Mouse (Mus musculus) hindbrain, embryonic 16.5 days (tissue): ENCODE results near the gene Grk6. TPM values are rescaled to one million over a fixed set of nuclear protein-coding genes. Genes with fewer than 3 reads are reported as not detected.

ENCODE experiments used
- ATAC-seq: fragments of 200-750 bp; cut with Nextera tagmentation; 2 replicates; pipeline ENCODE4 v1.8.0; 2017; ENCODE audit warnings: moderate TSS enrichment, moderate library complexity
- H3K27ac ChIP-seq: fragments of 300-500 bp; sonication (generic); 2 replicates; pipeline ENCODE4 v1.5.1; 2014; ENCODE audit warnings: low read depth, mild to moderate bottlenecking, control low read depth, low read length, moderate library complexity
- H3K27me3 ChIP-seq: fragments of 300-500 bp; sonication (generic); replicated peaks from 2 replicates; pipeline ENCODE4 v1.6.1; 2014; ENCODE audit warnings: low read length; ENCODE audit not compliant: control insufficient read depth, insufficient read depth
- H3K36me3 ChIP-seq: fragments of 300-500 bp; sonication (generic); 2 replicates; pipeline ENCODE4 v1.6.1; 2014; ENCODE audit warnings: mild to moderate bottlenecking, low read length, moderate library complexity, mixed read lengths; ENCODE audit not compliant: control insufficient read depth, insufficient read depth
- H3K4me1 ChIP-seq: fragments of 300-500 bp; sonication (generic); 2 replicates; pipeline ENCODE4 v1.6.1; 2014; ENCODE audit warnings: low read depth, low read length; ENCODE audit not compliant: control insufficient read depth, insufficient read depth
- H3K4me2 ChIP-seq: fragments of 300-500 bp; sonication (generic); 2 replicates; pipeline ENCODE4 v1.6.1; 2014; ENCODE audit warnings: mild to moderate bottlenecking, low read length, control low read depth, moderate library complexity
- H3K4me3 ChIP-seq: fragments of 300-500 bp; sonication (generic); 2 replicates; pipeline ENCODE4 v1.5.1; 2014; ENCODE audit warnings: mild to moderate bottlenecking, low read length, control low read depth, moderate library complexity
- H3K9ac ChIP-seq: fragments of 300-500 bp; sonication (generic); 2 replicates; pipeline ENCODE4 v1.6.1; 2014; ENCODE audit warnings: low read depth, mild to moderate bottlenecking, control low read depth, low read length, moderate library complexity
- H3K9me3 ChIP-seq: fragments of 300-500 bp; sonication (generic); 2 replicates; pipeline ENCODE4 v1.6.1; 2014; ENCODE audit warnings: mild to moderate bottlenecking, low read length, moderate library complexity; ENCODE audit not compliant: control insufficient read depth
- WGBS: fragments of 180-500 bp; shearing (Covaris S2); extraction: QIAGEN DNeasy Blood & Tissue Kit; methylation state at CpG from one replicate; pipeline ENCODE4 v1.1.7; 2014; 5-methylcytosine and 5-hydroxymethylcytosine counted together
- polyA plus RNA-seq: library from polyadenylated mRNA; unstranded; fragments of >200 nt; fragmentation: Nextera tagmentation; extraction: Ambion mirVana; gene quantifications from 2 replicates; pipeline ENCODE4 v1.2.1, GENCODE M21; 2015

Gene Grk6
- polyA plus RNA-seq, 1 experiment from 2014 or later = 15.8 TPM

DNA sequence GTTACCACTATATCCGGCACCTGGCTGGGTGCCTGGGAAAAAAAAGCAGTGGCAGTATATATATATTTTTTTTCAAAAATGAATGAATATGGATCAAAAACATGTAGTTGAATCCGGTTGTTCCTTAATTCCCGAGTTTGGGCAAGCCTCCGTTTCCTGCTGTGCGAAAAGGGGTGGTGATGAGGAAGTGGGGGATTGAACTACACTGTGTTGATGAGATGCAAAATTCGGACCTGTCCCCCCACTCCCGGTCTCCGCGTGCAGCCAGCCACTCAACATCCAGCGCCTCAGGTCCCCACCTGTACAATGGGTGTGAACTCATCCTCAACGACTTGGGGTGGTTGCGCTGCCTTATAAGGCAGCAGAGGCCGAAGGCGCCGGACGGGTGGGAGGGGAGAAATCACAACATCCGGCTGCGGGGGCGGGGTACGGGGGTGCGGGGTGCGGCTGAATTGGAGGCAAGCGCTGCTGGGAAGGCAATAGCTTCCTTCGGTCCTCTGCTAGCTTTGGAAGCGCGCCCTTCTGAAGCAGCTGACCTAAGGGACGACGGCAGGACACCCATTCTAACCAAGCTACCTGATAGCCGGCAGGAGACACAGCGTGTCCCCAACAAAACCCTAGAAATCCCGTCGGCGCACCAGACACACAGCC lies 461 bp upstream of the Grk6 start:
- no peaks in the 10 kb centered on the region for H3K27me3 ChIP-seq
- peak; percentile 76 for ATAC-seq
- no peaks in the 10 kb centered on the region for H3K9me3 ChIP-seq
- peak overlapping the region; percentile 74 for H3K4me3 ChIP-seq
- H3K36me3 ChIP-seq = no peaks in the 10 kb centered on the region
- WGBS = 2% methylated on average over 32 of the region's 33 CpGs
- H3K4me1 ChIP-seq = peaks cover 16% of the 10 kb centered on the region
- peak overlapping the region; percentile 85 for H3K27ac ChIP-seq
- H3K9ac ChIP-seq = peak overlapping the region; percentile 68
- peak overlapping the region; percentile 64 for H3K4me2 ChIP-seq

DNA sequence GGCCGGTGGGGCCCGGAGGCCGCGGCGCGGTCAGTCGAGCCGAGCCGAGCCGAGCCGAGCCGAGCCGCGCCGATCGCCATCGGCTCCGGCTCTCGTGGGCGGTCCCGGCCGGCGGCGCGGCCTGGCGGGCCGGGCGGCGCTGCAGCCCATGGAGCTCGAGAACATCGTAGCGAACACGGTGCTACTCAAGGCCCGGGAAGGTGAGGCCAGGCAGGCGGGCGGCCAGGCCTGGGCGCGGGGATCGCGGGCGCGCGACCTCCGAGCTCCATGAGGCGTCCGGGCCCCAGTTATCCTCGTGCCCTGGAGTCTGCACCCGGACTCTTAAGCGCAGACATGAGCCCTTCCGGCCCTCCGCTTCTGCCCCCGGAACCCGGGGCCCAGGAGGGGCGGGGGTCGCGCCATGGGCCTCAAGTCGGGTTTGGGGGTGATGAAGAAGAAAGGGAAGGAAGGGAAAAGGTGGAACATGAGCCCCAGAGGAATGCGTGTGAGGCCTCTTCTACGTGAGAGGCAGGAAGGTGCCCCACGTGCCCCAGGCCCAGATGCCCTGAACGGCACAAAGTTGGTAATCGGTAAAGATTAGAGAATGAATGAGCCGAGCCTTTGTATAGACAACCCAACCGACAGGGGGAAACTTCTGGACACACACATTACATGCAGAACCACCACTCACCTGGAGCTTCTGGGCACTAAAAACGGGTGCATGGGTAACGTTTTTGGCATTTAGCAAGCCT lies 654 bp downstream of the Grk6 start:
- under 1% methylated on average over 57 of the region's 66 CpGs for WGBS

GRCm38 (mm10) chr13:55446483-55447105 lies 1.7 kb downstream of the Grk6 start:
- 73% methylated on average over 6 of the region's 6 CpGs for WGBS
- Histone ChIP-seq H3K4me1 (peaks cover 16% of the 10 kb centered on the region), H3K9me3 (no peaks in the 10 kb centered on the region), H3K36me3 (peaks cover 9% of the 10 kb centered on the region; the same call in 1 of the 2 replicates), H3K9ac (peak overlapping the region; percentile 90; the same call in 1 of the 2 replicates), H3K27ac (no peak overlapping the region), H3K27me3 (no peaks in the 10 kb centered on the region), H3K4me3 (no peak overlapping the region; the same call in 1 of the 2 replicates), H3K4me2 (peak overlapping the region; percentile 85)
- ATAC-seq = no peak

More for the DNA sequence above, 654 bp downstream of the Grk6 start:
- ATAC-seq = no peak
- peak overlapping the region; percentile 85 for H3K27ac ChIP-seq
- peak overlapping the region; percentile 74 for H3K4me3 ChIP-seq
- peak overlapping the region; percentile 85 for H3K4me2 ChIP-seq
- no peaks in the 10 kb centered on the region for H3K27me3 ChIP-seq
- no peaks in the 10 kb centered on the region for H3K9me3 ChIP-seq
- peak overlapping the region; percentile 90 for H3K9ac ChIP-seq
- H3K36me3 ChIP-seq = peaks cover 1% of the 10 kb centered on the region; the same call in 1 of the 2 replicates
- peaks cover 16% of the 10 kb centered on the region for H3K4me1 ChIP-seq

DNA sequence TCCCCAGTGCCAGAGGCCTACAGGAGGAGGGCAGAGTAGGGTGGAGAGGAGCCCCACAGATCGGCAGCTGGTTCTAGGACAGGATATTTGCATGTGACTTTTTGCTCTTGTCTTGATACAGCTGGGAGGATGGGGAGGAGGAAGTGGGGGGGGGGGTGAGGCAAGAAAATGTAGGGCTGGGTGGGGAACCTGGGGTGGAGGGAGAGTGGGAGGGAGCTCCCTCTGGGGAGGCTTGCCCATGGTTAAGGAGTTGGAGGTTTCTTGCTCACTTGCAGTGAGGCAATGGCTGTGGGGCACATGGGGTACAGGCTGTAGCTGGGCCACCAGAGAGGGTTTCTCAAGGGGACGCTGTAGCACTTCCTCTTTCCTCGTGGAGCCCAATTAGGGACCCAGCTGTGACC lies 2.7 kb downstream of the Grk6 start:
- 63% methylated on average over 3 of the region's 3 CpGs for WGBS
- peaks cover 14% of the 10 kb centered on the region for H3K36me3 ChIP-seq
- H3K9ac ChIP-seq = no peak overlapping the region
- H3K4me1 ChIP-seq = peaks cover 16% of the 10 kb centered on the region
- H3K27ac ChIP-seq = no peak overlapping the region
- no peak overlapping the region for H3K4me2 ChIP-seq
- no peak for ATAC-seq
- H3K4me3 ChIP-seq = no peak overlapping the region
- no peaks in the 10 kb centered on the region for H3K9me3 ChIP-seq
- no peaks in the 10 kb centered on the region for H3K27me3 ChIP-seq

DNA sequence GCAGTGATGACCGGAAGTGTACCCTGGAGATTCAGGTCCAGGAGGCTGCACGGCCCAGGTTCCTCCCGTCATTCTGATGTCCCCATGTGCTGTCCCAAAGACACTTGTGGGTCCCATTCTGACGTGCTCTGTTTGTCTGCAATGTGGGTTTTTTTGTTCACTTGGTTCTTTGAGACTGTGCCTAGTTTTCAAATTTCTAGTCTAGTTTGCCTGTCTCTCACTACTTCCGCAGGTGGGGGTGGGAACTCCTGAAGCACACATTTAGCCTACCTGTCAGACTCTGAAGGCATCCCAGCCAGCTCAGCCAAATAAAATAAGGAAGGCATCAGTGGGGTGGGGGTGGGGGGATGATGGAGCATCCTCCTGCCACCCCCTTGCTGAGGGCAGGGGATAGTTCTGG lies 3.3 kb downstream of the Grk6 start:
- H3K4me1 ChIP-seq = peaks cover 16% of the 10 kb centered on the region
- no peak overlapping the region for H3K4me2 ChIP-seq
- peaks cover 20% of the 10 kb centered on the region for H3K36me3 ChIP-seq
- H3K9me3 ChIP-seq = no peaks in the 10 kb centered on the region
- H3K27ac ChIP-seq = no peak overlapping the region
- ATAC-seq = no peak
- no peak overlapping the region for H3K9ac ChIP-seq
- H3K4me3 ChIP-seq = no peak overlapping the region
- WGBS = 90% methylated on average over 5 of the region's 5 CpGs
- no peaks in the 10 kb centered on the region for H3K27me3 ChIP-seq

- no peaks in the 10 kb centered on the region for H3K9me3 ChIP-seq
- no peak overlapping the region for H3K9ac ChIP-seq
- H3K4me3 ChIP-seq = no peak overlapping the region
- no peak for ATAC-seq
- peaks cover 16% of the 10 kb centered on the region for H3K4me1 ChIP-seq
- WGBS = 91% methylated on average over 9 of the region's 9 CpGs
- H3K27ac ChIP-seq = no peak overlapping the region
- H3K36me3 ChIP-seq = peaks cover 26% of the 10 kb centered on the region
- H3K4me2 ChIP-seq = no peak overlapping the region
- H3K27me3 ChIP-seq = no peaks in the 10 kb centered on the region
Observed at GRCm38 (mm10) chr13:55449205-55449604, 4.3 kb downstream of the Grk6 start.

DNA sequence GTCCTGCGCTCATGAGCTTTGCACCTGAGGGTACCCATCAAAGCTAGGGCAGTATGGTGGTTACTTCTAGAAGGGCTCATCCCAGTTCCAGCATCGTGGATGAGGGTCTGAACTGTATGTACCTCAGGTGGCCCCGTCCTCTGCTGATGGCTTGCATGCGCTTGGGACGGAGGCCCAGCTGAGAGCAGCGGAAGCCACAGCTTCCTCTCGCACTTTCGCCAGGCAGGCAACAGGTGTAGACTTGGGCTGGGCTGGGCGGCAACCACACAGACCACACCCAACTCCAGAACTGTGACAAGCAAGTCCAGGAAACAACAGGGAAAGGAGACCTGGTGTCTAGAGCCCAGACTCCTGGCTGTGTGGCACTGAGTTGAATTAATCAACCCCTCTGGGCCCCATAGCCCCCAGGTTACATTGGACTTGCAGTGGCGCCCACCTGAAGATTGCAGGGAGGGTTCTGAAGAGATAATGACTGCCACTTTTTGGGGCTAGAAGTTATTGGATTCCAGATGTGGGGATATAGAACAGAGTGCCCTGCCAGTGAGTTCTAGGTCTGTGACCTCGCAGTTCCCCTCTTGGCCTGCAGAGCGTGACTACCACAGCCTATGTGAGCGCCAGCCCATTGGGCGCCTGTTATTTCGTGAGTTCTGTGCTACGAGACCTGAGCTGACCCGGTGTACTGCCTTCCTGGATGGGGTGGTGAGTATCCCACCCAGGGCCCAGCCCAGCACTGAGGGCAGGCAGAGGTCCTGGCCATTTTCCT lies 5.0 kb downstream of the Grk6 start:
- H3K9ac ChIP-seq = no peak overlapping the region
- 90% methylated on average over 17 of the region's 17 CpGs for WGBS
- no peaks in the 10 kb centered on the region for H3K9me3 ChIP-seq
- ATAC-seq = no peak
- no peak overlapping the region for H3K4me3 ChIP-seq
- H3K27me3 ChIP-seq = no peaks in the 10 kb centered on the region
- H3K27ac ChIP-seq = no peak overlapping the region
- peaks cover 16% of the 10 kb centered on the region for H3K4me1 ChIP-seq
- H3K36me3 ChIP-seq = peaks cover 29% of the 10 kb centered on the region
- H3K4me2 ChIP-seq = no peak overlapping the region

GRCm38 (mm10) chr13:55450511-55450980 lies 5.7 kb downstream of the Grk6 start:
- 0 out of 2 replicates have a peak, but pooled peaks have one; percentile 22 for ATAC-seq
- Histone ChIP-seq H3K9me3 (no peaks in the 10 kb centered on the region), H3K9ac (no peak overlapping the region), H3K4me1 (peaks cover 16% of the 10 kb centered on the region), H3K27me3 (no peaks in the 10 kb centered on the region), H3K4me2 (no peak overlapping the region), H3K4me3 (no peak overlapping the region), H3K36me3 (peaks cover 29% of the 10 kb centered on the region), H3K27ac (no peak overlapping the region)
- WGBS = 84% methylated on average over 11 of the region's 11 CpGs
